Mouse (Mus musculus) CH12.LX (cell line): ENCODE data around the gene Anapc5. TPM values are rescaled to one million over a fixed set of nuclear protein-coding genes. Genes with fewer than 3 reads are reported as not detected.
A peak's percentile ranks its signal among the peaks of the same experiment; 100 is the strongest.

Experiments used
- DNase-seq: peaks from one replicate; pipeline ENCODE4 v3.0.0-alpha.2; 2013; ENCODE audit errors: extremely low read depth
- H3K27ac ChIP-seq: 2 replicates; pipeline ENCODE4 v1.5.1; 2012; ENCODE audit warnings: low read depth, mild to moderate bottlenecking, control low read depth, moderate library complexity; ENCODE audit not compliant: insufficient read depth
- H3K27me3 ChIP-seq: replicated peaks from 2 replicates; pipeline ENCODE3; 2012; ENCODE audit warnings: inconsistent platforms
- H3K36me3 ChIP-seq, 2 experiments: replicated peaks in 1 of 2; 2 replicates each; pipeline versions ENCODE3 to v1.6.1; 2012; ENCODE audit warnings: inconsistent platforms in 1 of 2, low read length in 1 of 2, mild to moderate bottlenecking in 1 of 2, mixed read lengths in 1 of 2, moderate library complexity in 1 of 2; ENCODE audit not compliant: control insufficient read depth in 1 of 2, insufficient read depth in 1 of 2
- H3K4me1 ChIP-seq, 2 experiments: 2 replicates each; pipeline ENCODE4 v1.6.1; 2012; ENCODE audit warnings: inconsistent platforms in 1 of 2, moderate library complexity in 1 of 2; ENCODE audit not compliant: insufficient read depth in 2 of 2, control insufficient read depth in 1 of 2
- H3K4me2 ChIP-seq: 2 replicates; pipeline ENCODE4 v1.6.1; 2012; ENCODE audit warnings: low read depth, mild to moderate bottlenecking, control low read depth; ENCODE audit not compliant: poor library complexity, insufficient read depth, severe bottlenecking
- H3K4me3 ChIP-seq, 3 experiments: fragments of 150-350 bp in 1 of 3; sonication (generic) in 1 of 3; replicated peaks in 1 of 3; 2 replicates each; pipeline versions ENCODE3 to v1.5.1; 2011 to 2012; ENCODE audit warnings: low read depth in 2 of 3, low read length in 2 of 3, mild to moderate bottlenecking in 2 of 3, moderate library complexity in 2 of 3, control low read depth in 1 of 3, improper control_type of control experiment in 1 of 3, inconsistent platforms in 1 of 3, mixed read lengths in 1 of 3; ENCODE audit not compliant: poor library complexity in 1 of 3
- H3K79me2 ChIP-seq: replicated peaks from 2 replicates; pipeline ENCODE4 v1.6.1; 2012; ENCODE audit warnings: mild to moderate bottlenecking, moderate library complexity; ENCODE audit not compliant: control insufficient read depth, poor library complexity, insufficient read depth, severe bottlenecking; ENCODE audit errors: extremely low read depth
- H3K9ac ChIP-seq: 2 replicates; pipeline ENCODE4 v1.6.1; 2012; ENCODE audit warnings: low read depth, mild to moderate bottlenecking, control low read depth, moderate library complexity; ENCODE audit not compliant: insufficient read depth
- H3K9me3 ChIP-seq: replicated peaks from 2 replicates; pipeline ENCODE3; 2012; ENCODE audit warnings: low read length, inconsistent platforms, mixed read lengths
- BHLHE40 ChIP-seq: IDR thresholded peaks from 2 replicates; pipeline ENCODE4 v1.6.1; 2011; ENCODE audit warnings: mild to moderate bottlenecking, low read depth, low read length, improper control_type of control experiment
- CHD2 ChIP-seq: IDR thresholded peaks from 2 replicates; pipeline ENCODE4 v1.6.1; 2011; ENCODE audit warnings: low read length, improper control_type of control experiment
- E2F4 ChIP-seq: IDR thresholded peaks from 2 replicates; pipeline ENCODE4 v1.6.1; 2011; ENCODE audit warnings: low read depth, low read length, improper control_type of control experiment; ENCODE audit not compliant: insufficient replicate concordance
- GABPA ChIP-seq: IDR thresholded peaks from 2 replicates; pipeline ENCODE4 v1.6.1; 2012; ENCODE audit warnings: low read depth, low read length, improper control_type of control experiment, inconsistent platforms; ENCODE audit not compliant: insufficient replicate concordance
- HCFC1 ChIP-seq: IDR thresholded peaks from 2 replicates; pipeline ENCODE4 v1.6.1; 2012; ENCODE audit warnings: low read depth, mild to moderate bottlenecking, inconsistent platforms, low read length, improper control_type of control experiment
- MAX ChIP-seq: IDR thresholded peaks from 2 replicates; pipeline ENCODE4 v1.6.1; 2011; ENCODE audit warnings: low read length, improper control_type of control experiment
- NELFE ChIP-seq: IDR thresholded peaks from 2 replicates; pipeline ENCODE4 v1.6.1; 2011; ENCODE audit warnings: low read depth, low read length, improper control_type of control experiment
- PAX5 ChIP-seq: IDR thresholded peaks from 2 replicates; pipeline ENCODE4 v1.6.1; 2012; ENCODE audit warnings: low read length, inconsistent platforms, mixed read lengths
- RCOR1 ChIP-seq: conservative IDR thresholded peaks from 2 replicates; pipeline ENCODE4 v1.6.1; 2012; ENCODE audit warnings: low read depth, mild to moderate bottlenecking, inconsistent platforms, low read length, improper control_type of control experiment
- SIN3A ChIP-seq: IDR thresholded peaks from 2 replicates; pipeline ENCODE4 v1.6.1; 2012; ENCODE audit warnings: low read length, improper control_type of control experiment, inconsistent platforms
- USF1 ChIP-seq: IDR thresholded peaks from 2 replicates; pipeline ENCODE4 v1.6.1; 2014; ENCODE audit warnings: low read depth, mild to moderate bottlenecking, inconsistent platforms, low read length, improper control_type of control experiment
- ZMIZ1 ChIP-seq: IDR thresholded peaks from 2 replicates; pipeline ENCODE4 v1.6.1; 2012; ENCODE audit warnings: low read depth, mild to moderate bottlenecking, inconsistent platforms, low read length, improper control_type of control experiment
- dilution Hi-C: fragments of 300-500 bp; cut with MboI; formaldehyde crosslinking; loops from 2 replicates; pipeline ENCODE4 v1.14.3; 2020; ENCODE audit warnings: low sequenced_read_pairs; ENCODE audit not compliant: extremely low pct_unique_long_range_greater_than_20kb, extremely low pct_ligation_motif_present
- in situ Hi-C: fragments of 300-500 bp; cut with MboI; formaldehyde crosslinking; loops from 3 replicates; pipeline ENCODE4 v1.14.3; 2019; ENCODE audit warnings: low sequenced_read_pairs, low pct_ligation_motif_present, low pct_unique_long_range_greater_than_20kb, mixed read lengths
- polyA plus RNA-seq: library from polyadenylated mRNA; unstranded; fragments of >175 nt; gene quantifications from 2 replicates; pipeline ENCODE4 v1.2.1, GENCODE M21; 2012; ENCODE audit warnings: low read depth; ENCODE audit not compliant: insufficient read length
- total RNA-seq, 2 experiments: library from RNA; depleted of rRNA; stranded (reverse); fragments of 300-350 nt in 1 of 2; fragments of >200 nt in 1 of 2; gene quantifications; 2 replicates each; pipeline ENCODE4 v1.2.3; 2012 to 2014

Gene Anapc5
- total and polyA plus RNA-seq, 3 experiments, result 247 to 280 (median 252) TPM

- H3K27ac ChIP-seq, result no peak overlapping the region
- DNase-seq, result no peak
- no peaks in the 10 kb centered on the region for H3K27me3 ChIP-seq
- no peaks in the 10 kb centered on the region for H3K9me3 ChIP-seq
- H3K79me2 ChIP-seq, result no peaks in the 10 kb centered on the region
- H3K4me3 ChIP-seq, result no peak overlapping the region
- no peaks in the 10 kb centered on the region for H3K4me1 ChIP-seq
- dilution Hi-C loops (no loop called here), in situ Hi-C loops (no loop called here)
- no peak for TF ChIP-seq USF1
- TF ChIP-seq PAX5, result no peak
- TF ChIP-seq RCOR1, result no peak
- TF ChIP-seq GABPA, result no peak
- peaks cover 7 to 74% of the 10 kb centered on the region in 2 experiments for H3K36me3 ChIP-seq
- H3K9ac ChIP-seq, result no peak overlapping the region
- no peak overlapping the region for H3K4me2 ChIP-seq
Observed at GRCm38 (mm10) chr5:122754477-122754876, 66.7 kb downstream of the Anapc5 start.

- Histone ChIP-seq H3K9me3 (no peaks in the 10 kb centered on the region), H3K36me3 (peaks cover 14 to 72% of the 10 kb centered on the region in 2 experiments), H3K9ac (no peak overlapping the region)
- TF ChIP-seq SIN3A, result no peak
- TF ChIP-seq NELFE, result no peak
- no peak for TF ChIP-seq GABPA
- no peak for TF ChIP-seq CHD2
- no peak for TF ChIP-seq ZMIZ1
- no peak for TF ChIP-seq HCFC1
- TF ChIP-seq E2F4, result no peak
- TF ChIP-seq, all 38 proteins: peak for 0
- no peak for DNase-seq
- no peak overlapping the region for H3K27ac ChIP-seq
- H3K79me2 ChIP-seq, result no peaks in the 10 kb centered on the region
- peaks cover 2 to 9% of the 10 kb centered on the region in 2 experiments; a peak in 1 of 4 replicates for H3K4me1 ChIP-seq
- no peak overlapping the region for H3K4me3 ChIP-seq
- dilution Hi-C loops, result no loop called here
- no peaks in the 10 kb centered on the region for H3K27me3 ChIP-seq
- in situ Hi-C loops, result no loop called here
- H3K4me2 ChIP-seq, result no peak overlapping the region
Observed at GRCm38 (mm10) chr5:122747950-122748349, 73.2 kb downstream of the Anapc5 start.

GRCm38 (mm10) chr5:122743880-122744422, 77.2 kb downstream of the Anapc5 start:
- no peak overlapping the region for H3K27ac ChIP-seq
- in situ Hi-C loops, result no loop called here

More at GRCm38 (mm10) chr5:122743880-122744422, 77.2 kb downstream of the Anapc5 start:
- Histone ChIP-seq H3K9me3 (no peaks in the 10 kb centered on the region), H3K9ac (no peak overlapping the region), H3K4me3 (no peak overlapping the region), H3K79me2 (no peaks in the 10 kb centered on the region), H3K4me2 (no peak overlapping the region), H3K27me3 (no peaks in the 10 kb centered on the region), H3K36me3 (peaks cover 23 to 82% of the 10 kb centered on the region in 2 experiments), H3K4me1 (peaks cover 2 to 9% of the 10 kb centered on the region in 2 experiments; a peak in 1 of 4 replicates)
- dilution Hi-C loops, result no loop called here
- DNase-seq, result no peak
- TF ChIP-seq MAX (no peak), BHLHE40 (0 out of 2 replicates have a peak, but pooled peaks have one; percentile 5)

Other genes with a start within 250 kb of the Anapc5 start
- 3.4 and 5.0 TPM in 2 replicates for gene Ift81, start 206.8 kb downstream of the Anapc5 start, total RNA-seq (2012; rRNA removed)
- gene Ift81, start 206.8 kb downstream of the Anapc5 start, total RNA-seq (2014; rRNA removed), result 4.1 and 6.4 TPM in 2 replicates
- 3.1 and 3.9 TPM in 2 replicates for gene Ift81, start 206.8 kb downstream of the Anapc5 start, polyA plus RNA-seq
- 0.59 and 0.76 TPM in 2 replicates for gene P2rx7, start 177.4 kb downstream of the Anapc5 start, total RNA-seq (2012; rRNA removed)
- gene P2rx7, start 177.4 kb downstream of the Anapc5 start, total RNA-seq (2014; rRNA removed), result 1.4 and 1.5 TPM in 2 replicates
- 1.5 and 1.8 TPM in 2 replicates for gene P2rx7, start 177.4 kb downstream of the Anapc5 start, polyA plus RNA-seq
- gene P2rx4, start 113.8 kb downstream of the Anapc5 start, total RNA-seq (2012; rRNA removed), result 8.2 and 11.0 TPM in 2 replicates
- gene P2rx4, start 113.8 kb downstream of the Anapc5 start, total RNA-seq (2014; rRNA removed), result 7.9 and 9.1 TPM in 2 replicates
- gene P2rx4, start 113.8 kb downstream of the Anapc5 start, polyA plus RNA-seq, result 15.0 and 16.7 TPM in 2 replicates
- 12.3 and 13.5 TPM in 2 replicates for gene Camkk2, start 41.9 kb downstream of the Anapc5 start, total RNA-seq (2012; rRNA removed)
- gene Camkk2, start 41.9 kb downstream of the Anapc5 start, total RNA-seq (2014; rRNA removed), result 8.6 TPM in 2 replicates
- gene Camkk2, start 41.9 kb downstream of the Anapc5 start, polyA plus RNA-seq, result 9.4 and 12.7 TPM in 2 replicates
- gene Rnf34, start 28.7 kb upstream of the Anapc5 start, total RNA-seq (2012; rRNA removed), result 17.2 and 18.4 TPM in 2 replicates
- 24.1 and 24.6 TPM in 2 replicates for gene Rnf34, start 28.7 kb upstream of the Anapc5 start, total RNA-seq (2014; rRNA removed)
- 29.1 and 30.8 TPM in 2 replicates for gene Rnf34, start 28.7 kb upstream of the Anapc5 start, polyA plus RNA-seq
- 80.1 and 87.1 TPM in 2 replicates for gene Kdm2b, start 168.5 kb upstream of the Anapc5 start, total RNA-seq (2012; rRNA removed)
- 69.3 and 76.7 TPM in 2 replicates for gene Kdm2b, start 168.5 kb upstream of the Anapc5 start, total RNA-seq (2014; rRNA removed)
- gene Kdm2b, start 168.5 kb upstream of the Anapc5 start, polyA plus RNA-seq, result 120 and 138 TPM in 2 replicates
- gene Orai1, start 193.7 kb upstream of the Anapc5 start, total RNA-seq (2012; rRNA removed), result 17.8 and 18.6 TPM in 2 replicates
- 14.6 and 17.4 TPM in 2 replicates for gene Orai1, start 193.7 kb upstream of the Anapc5 start, total RNA-seq (2014; rRNA removed)
- 23.1 and 27.7 TPM in 2 replicates for gene Orai1, start 193.7 kb upstream of the Anapc5 start, polyA plus RNA-seq
- gene Morn3, start 225.7 kb upstream of the Anapc5 start, total RNA-seq (2012; rRNA removed), result not detected in 2 replicates
- gene Morn3, start 225.7 kb upstream of the Anapc5 start, total RNA-seq (2014; rRNA removed), result not detected in 2 replicates
- not detected in 2 replicates for gene Morn3, start 225.7 kb upstream of the Anapc5 start, polyA plus RNA-seq
- gene Tmem120b, start 247.1 kb upstream of the Anapc5 start, total RNA-seq (2012; rRNA removed), result 6.1 and 8.0 TPM in 2 replicates
- 4.6 and 4.8 TPM in 2 replicates for gene Tmem120b, start 247.1 kb upstream of the Anapc5 start, total RNA-seq (2014; rRNA removed)
- 4.5 and 6.2 TPM in 2 replicates for gene Tmem120b, start 247.1 kb upstream of the Anapc5 start, polyA plus RNA-seq